Mouse (Mus musculus) megakaryocyte, embryonic 14.5 days (primary cell): ENCODE measurements around the gene Wdr41.

ENCODE experiments used
- FLI1 ChIP-seq: IDR thresholded peaks from 2 replicates; pipeline ENCODE4 v1.6.1; 2012; ENCODE audit warnings: low read length, inconsistent platforms, mixed read lengths
- GATA1 ChIP-seq: IDR thresholded peaks from 3 replicates; pipeline ENCODE4 v1.6.1; 2012; ENCODE audit warnings: mixed read lengths, low read length, inconsistent platforms, borderline replicate concordance

- no peak for TF ChIP-seq GATA1
- no peak for TF ChIP-seq FLI1
Measured at GRCm38 (mm10) chr13:95050398-95050797, 74.3 kb downstream of the Wdr41 start.
